Comparison of ENCODE assay signal across 21 mouse cellular contexts in genomic region chr8:115534030-115534429, GRCm38 (mm10).
DNase-seq lines count a peak whose midpoint lies in the region; ATAC-seq lines count a peak whose summit lies in the region.
"Had no signal": no experiment of that assay in that cellular context is flagged by ENCODE, and none has a peak within 500 bp of the region (broad histone marks: within the 10 kb centered on the region; RNA-seq: fewer than 3 reads in every experiment).

No protein-coding gene starts in this region.

- H3K27ac ChIP-seq in liver, embryonic 12.5 days, result no peak overlapping the region
- H3K27ac ChIP-seq in lung, embryonic 16.5 days (ENCODE audit: low read length), result no peak overlapping the region
- H3K27ac ChIP-seq in hindbrain, embryonic 13.5 days, result no peak overlapping the region
- H3K27ac ChIP-seq: embryonic facial prominence, embryonic 13.5 days; forebrain, embryonic 12.5 days; heart, adult 2 months; heart, embryonic 15.5 days; hindbrain, embryonic 14.5 days had no signal

- no peak for DNase-seq in liver
- DNase-seq in lung, adult 18-20 months, result no peak
- peak; percentile 40 for DNase-seq in embryo, embryonic 10 days (ENCODE audit: low spot score)
- DNase-seq in embryo, embryonic 9.5 days (ENCODE audit: extremely low spot score), result peak; percentile 32
- DNase-seq in ovary, postnatal 14 days (ENCODE audit: low spot score), result no peak
- DNase-seq: adrenal gland, postnatal 36 days; cerebellum, adult 2 months; cerebellum, postnatal 10 days; gastrocnemius, postnatal 14 days; heart, adult 2 months; heart, postnatal 14 days had no signal

- peaks cover 24% of the 10 kb centered on the region for H3K4me1 ChIP-seq in liver, embryonic 12.5 days
- 0 out of 2 replicates have a peak, but pooled peaks cover 3% of the 10 kb centered on the region for H3K4me1 ChIP-seq in lung, embryonic 16.5 days (replicated peaks; ENCODE audit: control insufficient read depth, insufficient read depth, low read length)
- H3K4me1 ChIP-seq in hindbrain, embryonic 13.5 days (replicated peaks), result peaks cover 23% of the 10 kb centered on the region

- no peaks in the 10 kb centered on the region for H3K9me3 ChIP-seq in liver, embryonic 12.5 days (replicated peaks)
- no peaks in the 10 kb centered on the region for H3K9me3 ChIP-seq in lung, embryonic 16.5 days (ENCODE audit: control insufficient read depth, low read length)
- H3K9me3 ChIP-seq in hindbrain, embryonic 13.5 days, result no peaks in the 10 kb centered on the region
- H3K9me3 ChIP-seq: embryonic facial prominence, embryonic 13.5 days; forebrain, embryonic 12.5 days; heart, embryonic 15.5 days had no signal

- H3K27me3 ChIP-seq in liver, embryonic 12.5 days (replicated peaks), result peaks cover 5% of the 10 kb centered on the region; the same call in 1 of the 2 replicates
- peaks cover 2% of the 10 kb centered on the region; the same call in 1 of the 2 replicates for H3K27me3 ChIP-seq in lung, embryonic 16.5 days (ENCODE audit: control insufficient read depth, insufficient read depth, low read depth, low read length)
- H3K27me3 ChIP-seq in hindbrain, embryonic 13.5 days, result no peaks in the 10 kb centered on the region
- H3K27me3 ChIP-seq: forebrain, embryonic 12.5 days; heart, embryonic 15.5 days; Patski had no signal

- no peak overlapping the region for H3K4me3 ChIP-seq in liver, embryonic 12.5 days
- H3K4me3 ChIP-seq in lung, embryonic 16.5 days (ENCODE audit: low read length), result no peak overlapping the region
- H3K4me3 ChIP-seq in hindbrain, embryonic 13.5 days, result no peak overlapping the region
- H3K4me3 ChIP-seq: embryonic facial prominence, embryonic 13.5 days; forebrain, embryonic 12.5 days; heart, adult 2 months; heart, embryonic 15.5 days had no signal

- H3K4me2 ChIP-seq in liver, embryonic 12.5 days, result no peak overlapping the region
- no peak overlapping the region for H3K4me2 ChIP-seq in lung, embryonic 16.5 days (ENCODE audit: low read depth, low read length)
- H3K4me2 ChIP-seq in hindbrain, embryonic 13.5 days, result no peak overlapping the region
- H3K4me2 ChIP-seq: embryonic facial prominence, embryonic 13.5 days; forebrain, embryonic 12.5 days; heart, embryonic 11.5 days; heart, embryonic 15.5 days; hindbrain, embryonic 14.5 days had no signal

- H3K9ac ChIP-seq in liver, embryonic 12.5 days, result no peak overlapping the region
- H3K9ac ChIP-seq in lung, embryonic 16.5 days (ENCODE audit: low read length), result no peak overlapping the region
- H3K9ac ChIP-seq in hindbrain, embryonic 13.5 days, result no peak overlapping the region
- H3K9ac ChIP-seq: embryonic facial prominence, embryonic 13.5 days; forebrain, embryonic 12.5 days; heart, embryonic 15.5 days; hindbrain, embryonic 14.5 days had no signal

- H3K36me3 ChIP-seq in liver, embryonic 12.5 days, result no peaks in the 10 kb centered on the region
- H3K36me3 ChIP-seq in lung, embryonic 16.5 days (ENCODE audit: control insufficient read depth, insufficient read depth, low read length), result no peaks in the 10 kb centered on the region
- H3K36me3 ChIP-seq in hindbrain, embryonic 13.5 days, result no peaks in the 10 kb centered on the region
- H3K36me3 ChIP-seq: embryonic facial prominence, embryonic 13.5 days; forebrain, embryonic 12.5 days; heart, embryonic 15.5 days had no signal

- 14% methylated on average over 2 of the region's 2 CpGs for WGBS in liver, embryonic 12.5 days (ENCODE audit: insufficient replicate concordance)
- WGBS in lung, embryonic 16.5 days, result 29% methylated on average over 2 of the region's 2 CpGs
- 44% methylated on average over 2 of the region's 2 CpGs for WGBS in hindbrain, embryonic 13.5 days

- 0 out of 2 replicates have a peak, but pooled peaks have one; percentile 18 for ATAC-seq in liver, embryonic 12.5 days
- peak; percentile 60 for ATAC-seq in lung, embryonic 16.5 days (ENCODE audit: low read depth)
- no peak for ATAC-seq in hindbrain, embryonic 13.5 days (ENCODE audit: low FRiP score)
- ATAC-seq: forebrain, embryonic 16.5 days; Patski had no signal

Comparison
In these comparisons a context has a peak if more than half of its experiments do, and no peak if none do; other contexts are left out.
1. DNase-seq: peak in embryo, embryonic 10 days (single experiment) and embryo, embryonic 9.5 days (single experiment); none in liver (single experiment), lung, adult 18-20 months (0 of 2) and ovary, postnatal 14 days (single experiment).